Mouse (Mus musculus) monocyte, adult 2 months (primary cell): ENCODE measurements around the gene Lsm3.

Source experiments
- DNase-seq, 2 experiments: peaks; one replicate each; pipeline ENCODE4 v3.0.0; 2022; ENCODE audit warnings: low spot score in 2 of 2, low read depth in 1 of 2

Lsm3 gene

GRCm38 (mm10) chr6:91551671-91552070 is 35.9 kb downstream of the Lsm3 start:
- no peak for DNase-seq

- DNase-seq, result no peak
Observed at GRCm38 (mm10) chr6:91552693-91553092, 37.0 kb downstream of the Lsm3 start.

- DNase-seq, result no peak
Observed at GRCm38 (mm10) chr6:91558565-91558964, 42.8 kb downstream of the Lsm3 start.

- no peak for DNase-seq
Observed at GRCm38 (mm10) chr6:91559371-91559770, 43.6 kb downstream of the Lsm3 start.

- no peak for DNase-seq
Observed at GRCm38 (mm10) chr6:91560186-91560585, 44.5 kb downstream of the Lsm3 start.

GRCm38 (mm10) chr6:91563031-91563430 is 47.3 kb downstream of the Lsm3 start:
- DNase-seq, result no peak

- no peak for DNase-seq
Observed at GRCm38 (mm10) chr6:91566407-91566806, 50.7 kb downstream of the Lsm3 start.
